Mouse (Mus musculus) megakaryocyte, embryonic 14.5 days (primary cell): Measurements from ENCODE around the gene Nrg3.

Experiments
- FLI1 ChIP-seq: IDR thresholded peaks from 2 replicates; pipeline ENCODE4 v1.6.1; 2012; ENCODE audit warnings: low read length, inconsistent platforms, mixed read lengths
- GATA1 ChIP-seq: IDR thresholded peaks from 3 replicates; pipeline ENCODE4 v1.6.1; 2012; ENCODE audit warnings: mixed read lengths, low read length, inconsistent platforms, borderline replicate concordance

DNA sequence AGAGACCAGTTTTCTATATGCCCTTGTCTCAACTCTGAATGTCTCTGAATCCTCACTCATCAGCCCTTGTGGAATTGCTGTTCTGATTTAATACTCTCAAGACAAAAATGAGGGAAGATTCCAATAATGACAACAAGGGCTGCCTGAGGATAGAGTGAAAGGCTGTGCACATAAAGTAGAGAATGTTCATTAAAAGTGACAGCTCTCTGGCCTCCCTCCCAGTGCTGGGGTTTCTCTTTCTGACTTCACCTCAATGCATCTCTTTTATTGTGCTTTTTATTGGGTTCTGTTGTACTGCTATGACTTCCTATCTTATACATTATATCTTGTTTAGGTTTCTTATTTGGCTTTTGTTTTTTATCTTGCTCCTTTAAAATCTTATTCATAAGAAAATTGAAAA lies 1131.9 kb downstream of the Nrg3 start:
- TF ChIP-seq FLI1 (no peak), GATA1 (no peak)
